Mouse (Mus musculus) neural tube, embryonic 14.5 days (tissue): Measurements from ENCODE around the gene Spg7. TPM values are rescaled to one million over a fixed set of nuclear protein-coding genes. Genes with fewer than 3 reads are reported as not detected.
"Not testable (repeated sequence)": the region's sequence is repeated elsewhere in the genome, so short reads cannot be mapped to it uniquely, and the experiment has no call there.

Source experiments
- ATAC-seq: fragments of 200-750 bp; cut with Nextera tagmentation; 2 replicates; pipeline ENCODE4 v1.8.0; 2017; ENCODE audit warnings: low read depth, mild to moderate bottlenecking, moderate TSS enrichment, moderate library complexity
- H3K27ac ChIP-seq: fragments of 300-500 bp; sonication (generic); 2 replicates; pipeline ENCODE4 v1.5.1; 2014; ENCODE audit warnings: low read depth, mild to moderate bottlenecking, control low read depth, low read length, moderate library complexity, mixed read lengths
- H3K27me3 ChIP-seq: fragments of 300-500 bp; sonication (generic); 2 replicates; pipeline ENCODE4 v1.6.1; 2014; ENCODE audit warnings: low read length; ENCODE audit not compliant: control insufficient read depth, insufficient read depth
- H3K36me3 ChIP-seq: fragments of 300-500 bp; sonication (generic); 2 replicates; pipeline ENCODE4 v1.6.1; 2014; ENCODE audit warnings: low read length, mixed read lengths; ENCODE audit not compliant: control insufficient read depth, insufficient read depth
- H3K4me1 ChIP-seq: fragments of 300-500 bp; sonication (generic); 2 replicates; pipeline ENCODE4 v1.6.1; 2014; ENCODE audit warnings: low read length; ENCODE audit not compliant: control insufficient read depth, insufficient read depth
- H3K4me2 ChIP-seq: fragments of 300-500 bp; sonication (generic); 2 replicates; pipeline ENCODE4 v1.6.1; 2014; ENCODE audit warnings: mild to moderate bottlenecking, low read depth, low read length, control low read depth
- H3K4me3 ChIP-seq: fragments of 300-500 bp; sonication (generic); 2 replicates; pipeline ENCODE4 v1.5.1; 2014; ENCODE audit warnings: low read depth, low read length, control low read depth, mixed read lengths
- H3K9ac ChIP-seq: fragments of 300-500 bp; sonication (generic); replicated peaks from 2 replicates; pipeline ENCODE4 v1.6.1; 2014; ENCODE audit warnings: low read depth, mild to moderate bottlenecking, control low read depth, low read length, mixed read lengths
- H3K9me3 ChIP-seq: fragments of 300-500 bp; sonication (generic); 2 replicates; pipeline ENCODE4 v1.6.1; 2016; ENCODE audit warnings: low read length; ENCODE audit not compliant: control insufficient read depth
- WGBS: fragments of 180-500 bp; shearing (Covaris S2); extraction: QIAGEN DNeasy Blood & Tissue Kit; methylation state at CpG from one replicate; pipeline ENCODE4 v1.1.7; 2014; 5-methylcytosine and 5-hydroxymethylcytosine counted together
- polyA plus RNA-seq: library from polyadenylated mRNA; unstranded; fragments of >200 nt; fragmentation: Nextera tagmentation; extraction: Ambion mirVana; gene quantifications from 2 replicates; pipeline ENCODE4 v1.2.1, GENCODE M21; 2014

Spg7 gene
- polyA plus RNA-seq, 1 experiment from 2014 or later, result 43.4 TPM

- Histone ChIP-seq H3K4me1 (peaks cover 6% of the 10 kb centered on the region; the same call in 1 of the 2 replicates), H3K9me3 (no peaks in the 10 kb centered on the region), H3K36me3 (no peaks in the 10 kb centered on the region), H3K27ac (no peak overlapping the region), H3K27me3 (no peaks in the 10 kb centered on the region), H3K9ac (no peak overlapping the region), H3K4me3 (no peak overlapping the region), H3K4me2 (no peak overlapping the region)
- 96% methylated on average over 2 of the region's 2 CpGs for WGBS
- ATAC-seq, result no peak
These were observed 38.5 kb upstream of the Spg7 start for GRCm38 (mm10) chr8:123024226-123024625.

- Histone ChIP-seq H3K4me3 (no peak overlapping the region), H3K4me2 (no peak overlapping the region), H3K36me3 (no peaks in the 10 kb centered on the region), H3K27me3 (no peaks in the 10 kb centered on the region), H3K9ac (no peak overlapping the region), H3K9me3 (no peaks in the 10 kb centered on the region), H3K4me1 (0 out of 2 replicates have a peak, but pooled peaks cover 3% of the 10 kb centered on the region), H3K27ac (no peak overlapping the region)
- 87% methylated on average over 3 of the region's 3 CpGs for WGBS
- ATAC-seq, result no peak
These were observed 36.8 kb upstream of the Spg7 start for GRCm38 (mm10) chr8:123025951-123026351.

GRCm38 (mm10) chr8:123027786-123028185 lies 35.0 kb upstream of the Spg7 start:
- Histone ChIP-seq H3K27ac (no peak overlapping the region), H3K4me1 (no peaks in the 10 kb centered on the region), H3K9me3 (no peaks in the 10 kb centered on the region), H3K27me3 (no peaks in the 10 kb centered on the region), H3K4me3 (no peak overlapping the region), H3K36me3 (no peaks in the 10 kb centered on the region), H3K4me2 (no peak overlapping the region), H3K9ac (no peak overlapping the region)
- no peak for ATAC-seq
- WGBS, result 98% methylated on average over 8 of the region's 8 CpGs

- ATAC-seq, H3K4me1 ChIP-seq: not testable (repeated sequence)
- 80% methylated on average over 4 of the region's 5 CpGs for WGBS
These were observed 32.7 kb upstream of the Spg7 start for GRCm38 (mm10) chr8:123030091-123030490.

GRCm38 (mm10) chr8:123031321-123031978 lies 31.3 kb upstream of the Spg7 start:
- no peak overlapping the region for H3K9ac ChIP-seq
- 0 out of 2 replicates have a peak, but pooled peaks cover 3% of the 10 kb centered on the region for H3K4me1 ChIP-seq
- 89% methylated on average over 7 of the region's 7 CpGs for WGBS
- no peaks in the 10 kb centered on the region for H3K36me3 ChIP-seq
- no peak overlapping the region for H3K4me2 ChIP-seq
- ATAC-seq, result no peak
- no peak overlapping the region for H3K4me3 ChIP-seq
- H3K27ac ChIP-seq, result no peak overlapping the region
- H3K9me3 ChIP-seq, result no peaks in the 10 kb centered on the region
- H3K27me3 ChIP-seq, result no peaks in the 10 kb centered on the region

More at GRCm38 (mm10) chr8:123030091-123030490, 32.7 kb upstream of the Spg7 start:
- H3K9me3 ChIP-seq, H3K27ac ChIP-seq, H3K9ac ChIP-seq, H3K4me2 ChIP-seq, H3K27me3 ChIP-seq, H3K36me3 ChIP-seq, H3K4me3 ChIP-seq: not testable (repeated sequence)

- no peak for ATAC-seq
- H3K27me3 ChIP-seq, result no peaks in the 10 kb centered on the region
- H3K9ac ChIP-seq, result no peak overlapping the region
These were observed 30.0 kb upstream of the Spg7 start for GRCm38 (mm10) chr8:123032730-123033129.

GRCm38 (mm10) chr8:123033431-123033830 lies 29.3 kb upstream of the Spg7 start:
- no peak for ATAC-seq
- H3K4me1 ChIP-seq, result 0 out of 2 replicates have a peak, but pooled peaks cover 3% of the 10 kb centered on the region

More at GRCm38 (mm10) chr8:123032730-123033129, 30.0 kb upstream of the Spg7 start:
- Histone ChIP-seq H3K9me3 (no peaks in the 10 kb centered on the region), H3K4me3 (no peak overlapping the region), H3K27ac (no peak overlapping the region), H3K4me2 (no peak overlapping the region), H3K4me1 (0 out of 2 replicates have a peak, but pooled peaks cover 3% of the 10 kb centered on the region), H3K36me3 (no peaks in the 10 kb centered on the region)

GRCm38 (mm10) chr8:123034171-123034570 lies 28.6 kb upstream of the Spg7 start:
- Histone ChIP-seq H3K36me3 (no peaks in the 10 kb centered on the region), H3K4me1 (peaks cover 8% of the 10 kb centered on the region), H3K9ac (no peak overlapping the region), H3K4me3 (no peak overlapping the region), H3K27me3 (no peaks in the 10 kb centered on the region), H3K9me3 (no peaks in the 10 kb centered on the region), H3K4me2 (no peak overlapping the region), H3K27ac (no peak overlapping the region)
- ATAC-seq, result no peak
- WGBS, result 88% methylated on average over 6 of the region's 6 CpGs

More at GRCm38 (mm10) chr8:123033431-123033830, 29.3 kb upstream of the Spg7 start:
- no peaks in the 10 kb centered on the region for H3K27me3 ChIP-seq
- no peak overlapping the region for H3K27ac ChIP-seq
- no peaks in the 10 kb centered on the region for H3K36me3 ChIP-seq
- no peak overlapping the region for H3K4me3 ChIP-seq
- H3K9me3 ChIP-seq, result no peaks in the 10 kb centered on the region
- no peak overlapping the region for H3K9ac ChIP-seq
- no peak overlapping the region for H3K4me2 ChIP-seq

GRCm38 (mm10) chr8:123036956-123037355 lies 25.8 kb upstream of the Spg7 start:
- no peak overlapping the region for H3K9ac ChIP-seq
- H3K36me3 ChIP-seq, result no peaks in the 10 kb centered on the region
- peaks cover 25% of the 10 kb centered on the region for H3K4me1 ChIP-seq
- H3K4me2 ChIP-seq, result no peak overlapping the region
- no peaks in the 10 kb centered on the region for H3K27me3 ChIP-seq
- H3K27ac ChIP-seq, result no peak overlapping the region
- no peaks in the 10 kb centered on the region for H3K9me3 ChIP-seq
- H3K4me3 ChIP-seq, result no peak overlapping the region
- no peak for ATAC-seq
- 76% methylated on average over 3 of the region's 3 CpGs for WGBS
